Mouse (Mus musculus): ENCODE measurements around the gene Tcea3.

DNA sequence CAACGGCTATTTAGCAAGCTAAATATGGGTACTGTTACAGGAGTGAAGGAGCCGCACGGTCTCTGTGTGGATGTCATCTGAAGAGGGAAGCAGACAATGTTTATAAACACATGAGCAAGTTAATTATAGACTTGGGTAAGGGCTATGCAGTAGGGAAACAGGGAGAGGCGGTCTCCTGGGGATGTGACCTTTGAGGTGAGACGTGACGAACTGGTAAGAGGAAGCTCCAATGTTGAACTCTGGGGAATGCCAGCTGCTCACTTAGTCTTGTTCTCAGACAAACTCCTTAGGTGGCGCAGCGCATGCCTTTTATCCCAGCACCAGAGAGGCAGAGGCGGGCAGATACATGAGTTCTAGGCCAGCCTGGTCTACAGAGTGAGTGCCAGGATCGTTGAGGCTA lies 14.4 kb downstream of the Tcea3 start:
- no peak for TF ChIP-seq CTCF (IDR thresholded peaks at IDR 0.05; ENCODE audit: low read depth)
- no peak for TF ChIP-seq EP300 (optimal IDR thresholded peaks at IDR 0.05)
